Mouse (Mus musculus) hindbrain, embryonic 16.5 days (tissue): Measurements from ENCODE around the gene Gabra5. TPM values are rescaled to one million over a fixed set of nuclear protein-coding genes. Genes with fewer than 3 reads are reported as not detected.
A peak's percentile ranks its signal among the peaks of the same experiment; 100 is the strongest.

Experiments
- ATAC-seq: fragments of 200-750 bp; cut with Nextera tagmentation; 2 replicates; pipeline ENCODE4 v1.8.0; 2017; ENCODE audit warnings: moderate TSS enrichment, moderate library complexity
- H3K27ac ChIP-seq: fragments of 300-500 bp; sonication (generic); 2 replicates; pipeline ENCODE4 v1.5.1; 2014; ENCODE audit warnings: low read depth, mild to moderate bottlenecking, control low read depth, low read length, moderate library complexity
- H3K27me3 ChIP-seq: fragments of 300-500 bp; sonication (generic); replicated peaks from 2 replicates; pipeline ENCODE4 v1.6.1; 2014; ENCODE audit warnings: low read length; ENCODE audit not compliant: control insufficient read depth, insufficient read depth
- H3K36me3 ChIP-seq: fragments of 300-500 bp; sonication (generic); 2 replicates; pipeline ENCODE4 v1.6.1; 2014; ENCODE audit warnings: mild to moderate bottlenecking, low read length, moderate library complexity, mixed read lengths; ENCODE audit not compliant: control insufficient read depth, insufficient read depth
- H3K4me1 ChIP-seq: fragments of 300-500 bp; sonication (generic); 2 replicates; pipeline ENCODE4 v1.6.1; 2014; ENCODE audit warnings: low read depth, low read length; ENCODE audit not compliant: control insufficient read depth, insufficient read depth
- H3K4me2 ChIP-seq: fragments of 300-500 bp; sonication (generic); 2 replicates; pipeline ENCODE4 v1.6.1; 2014; ENCODE audit warnings: mild to moderate bottlenecking, low read length, control low read depth, moderate library complexity
- H3K4me3 ChIP-seq: fragments of 300-500 bp; sonication (generic); 2 replicates; pipeline ENCODE4 v1.5.1; 2014; ENCODE audit warnings: mild to moderate bottlenecking, low read length, control low read depth, moderate library complexity
- H3K9ac ChIP-seq: fragments of 300-500 bp; sonication (generic); 2 replicates; pipeline ENCODE4 v1.6.1; 2014; ENCODE audit warnings: low read depth, mild to moderate bottlenecking, control low read depth, low read length, moderate library complexity
- H3K9me3 ChIP-seq: fragments of 300-500 bp; sonication (generic); 2 replicates; pipeline ENCODE4 v1.6.1; 2014; ENCODE audit warnings: mild to moderate bottlenecking, low read length, moderate library complexity; ENCODE audit not compliant: control insufficient read depth
- WGBS: fragments of 180-500 bp; shearing (Covaris S2); extraction: QIAGEN DNeasy Blood & Tissue Kit; methylation state at CpG from one replicate; pipeline ENCODE4 v1.1.7; 2014; 5-methylcytosine and 5-hydroxymethylcytosine counted together
- polyA plus RNA-seq: library from polyadenylated mRNA; unstranded; fragments of >200 nt; fragmentation: Nextera tagmentation; extraction: Ambion mirVana; gene quantifications from 2 replicates; pipeline ENCODE4 v1.2.1, GENCODE M21; 2015

Gene Gabra5
- polyA plus RNA-seq, 1 experiment from 2014 or later = 78.3 TPM

DNA sequence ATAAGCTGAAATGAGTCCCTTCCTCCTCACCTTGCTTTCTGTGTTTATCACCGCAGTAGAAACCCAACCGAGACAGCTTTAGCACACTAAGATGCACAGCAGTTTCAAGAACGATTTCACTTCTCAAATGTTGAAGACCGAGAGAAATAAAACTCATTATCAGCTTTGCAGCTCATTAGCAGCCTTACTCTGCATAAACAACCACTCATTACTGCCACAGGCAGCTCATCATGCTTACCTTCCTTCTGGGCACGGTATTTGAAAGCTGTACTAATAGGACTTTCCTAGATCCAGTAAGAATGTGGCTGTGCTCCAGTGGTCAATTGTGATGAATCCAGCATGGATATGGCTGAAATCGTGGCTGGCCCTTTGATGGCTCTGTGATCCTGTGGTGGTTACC, 23.0 kb downstream of the Gabra5 start:
- Histone ChIP-seq H3K27me3 (no peaks in the 10 kb centered on the region), H3K4me2 (no peak overlapping the region), H3K27ac (no peak overlapping the region), H3K9me3 (no peaks in the 10 kb centered on the region), H3K4me3 (no peak overlapping the region), H3K36me3 (no peaks in the 10 kb centered on the region), H3K4me1 (no peaks in the 10 kb centered on the region), H3K9ac (no peak overlapping the region)
- WGBS = 79% methylated on average over 6 of the region's 6 CpGs
- peak; percentile 67; the same call in 1 of the 2 replicates for ATAC-seq

DNA sequence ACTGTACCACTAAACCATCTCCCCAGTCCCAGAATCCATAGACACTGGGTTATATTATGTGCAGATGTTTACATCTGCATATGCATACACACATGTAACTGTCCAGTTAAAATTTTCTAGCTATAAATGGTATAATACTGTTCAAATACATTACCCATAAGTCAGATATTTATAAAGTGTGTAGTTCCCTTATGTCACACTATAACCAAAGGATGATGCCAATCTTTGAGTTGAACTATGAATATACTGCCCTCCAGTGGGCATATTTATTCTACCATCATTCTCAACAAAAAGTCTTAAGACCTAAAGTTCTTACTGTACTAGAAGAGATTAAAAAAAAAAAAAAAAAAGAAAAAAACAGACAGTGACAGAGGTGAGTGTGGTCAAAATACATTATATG, 27.0 kb downstream of the Gabra5 start:
- Histone ChIP-seq H3K27ac (no peak overlapping the region), H3K4me3 (no peak overlapping the region), H3K4me2 (no peak overlapping the region), H3K36me3 (no peaks in the 10 kb centered on the region), H3K4me1 (no peaks in the 10 kb centered on the region), H3K9ac (no peak overlapping the region), H3K9me3 (no peaks in the 10 kb centered on the region), H3K27me3 (no peaks in the 10 kb centered on the region)
- no peak for ATAC-seq

DNA sequence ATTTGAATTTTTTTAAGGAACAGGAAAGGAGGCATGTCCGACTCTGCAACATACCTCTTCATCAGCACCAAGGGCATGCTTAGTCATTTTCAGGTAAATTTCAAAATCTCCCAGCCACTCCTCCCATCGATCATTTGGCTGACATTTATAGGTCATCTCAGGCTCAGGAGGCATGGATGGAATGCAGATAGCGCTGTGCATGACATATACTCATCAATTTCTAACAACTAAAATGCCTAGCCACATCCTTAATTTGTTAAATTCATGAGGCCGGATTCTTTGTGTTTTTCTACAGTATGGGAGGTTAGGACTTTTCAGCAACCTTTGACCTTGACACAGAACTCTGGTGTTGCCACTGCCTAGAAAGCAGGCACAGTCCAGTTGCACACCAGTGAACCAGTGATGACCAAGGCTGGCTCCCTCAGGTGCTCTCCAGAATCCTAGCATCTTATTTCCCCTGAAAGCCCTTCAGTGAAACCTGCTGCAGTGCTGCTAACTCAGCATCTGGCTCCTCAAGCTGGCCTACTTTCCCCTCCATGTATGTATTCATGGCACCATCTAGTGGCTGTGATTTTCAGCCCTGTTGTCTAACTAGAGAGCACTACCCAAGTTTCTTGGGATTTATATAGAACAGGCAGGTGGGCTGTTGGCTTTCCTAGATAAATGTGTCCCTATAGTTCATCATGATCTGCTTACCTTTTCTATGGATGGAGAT, 35.9 kb downstream of the Gabra5 start:
- Histone ChIP-seq H3K36me3 (no peaks in the 10 kb centered on the region), H3K27ac (no peak overlapping the region), H3K27me3 (no peaks in the 10 kb centered on the region), H3K4me3 (no peak overlapping the region), H3K4me1 (no peaks in the 10 kb centered on the region), H3K9ac (no peak overlapping the region), H3K4me2 (no peak overlapping the region), H3K9me3 (no peaks in the 10 kb centered on the region)
- 73% methylated on average over 4 of the region's 4 CpGs for WGBS
- ATAC-seq = peak; percentile 93

DNA sequence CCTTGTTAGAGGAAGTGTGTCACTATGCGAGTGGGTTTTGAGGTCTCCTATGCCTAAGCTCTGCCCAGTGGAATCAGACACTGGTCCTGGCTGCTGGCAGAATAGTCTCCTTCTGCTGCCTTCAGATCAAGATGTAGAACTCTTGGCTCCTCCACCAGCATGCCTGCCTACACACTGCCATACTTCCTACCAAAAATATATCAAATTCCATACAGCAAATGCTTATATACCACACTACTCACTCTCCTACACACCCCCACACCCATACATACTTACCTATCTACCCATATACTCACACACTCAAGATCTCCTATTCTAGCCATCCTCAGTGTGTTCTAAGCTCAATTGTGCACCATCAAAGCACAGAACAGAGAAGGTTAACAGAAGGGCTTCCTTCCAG, 38.5 kb downstream of the Gabra5 start:
- 91% methylated on average over 1 of the region's 1 CpGs for WGBS
- ATAC-seq = no peak
- Histone ChIP-seq H3K4me3 (no peak overlapping the region), H3K27me3 (no peaks in the 10 kb centered on the region), H3K9me3 (no peaks in the 10 kb centered on the region), H3K4me2 (no peak overlapping the region), H3K27ac (no peak overlapping the region), H3K4me1 (no peaks in the 10 kb centered on the region), H3K9ac (no peak overlapping the region), H3K36me3 (no peaks in the 10 kb centered on the region)

DNA sequence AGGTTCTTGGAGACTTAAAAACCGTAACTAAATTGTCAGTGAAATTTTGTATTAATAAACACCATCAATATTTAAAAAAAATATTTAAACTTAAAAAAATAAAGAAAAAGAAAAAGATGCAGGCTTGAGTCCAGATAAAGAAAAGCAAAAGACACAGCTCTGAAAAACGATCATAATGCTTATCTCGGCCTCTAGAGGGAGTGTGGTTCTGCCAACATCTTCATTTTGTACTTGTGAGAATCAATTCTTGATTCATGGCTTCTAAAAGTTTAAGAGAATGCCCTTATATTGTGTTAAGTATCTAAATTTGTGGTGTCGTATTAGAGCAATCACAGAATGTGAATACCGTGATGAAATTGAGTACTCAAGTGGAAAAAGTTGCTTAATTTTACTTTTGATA, 49.5 kb downstream of the Gabra5 start:
- H3K27ac ChIP-seq = no peak overlapping the region
- 69% methylated on average over 5 of the region's 5 CpGs for whole genome bisulfite sequencing

DNA sequence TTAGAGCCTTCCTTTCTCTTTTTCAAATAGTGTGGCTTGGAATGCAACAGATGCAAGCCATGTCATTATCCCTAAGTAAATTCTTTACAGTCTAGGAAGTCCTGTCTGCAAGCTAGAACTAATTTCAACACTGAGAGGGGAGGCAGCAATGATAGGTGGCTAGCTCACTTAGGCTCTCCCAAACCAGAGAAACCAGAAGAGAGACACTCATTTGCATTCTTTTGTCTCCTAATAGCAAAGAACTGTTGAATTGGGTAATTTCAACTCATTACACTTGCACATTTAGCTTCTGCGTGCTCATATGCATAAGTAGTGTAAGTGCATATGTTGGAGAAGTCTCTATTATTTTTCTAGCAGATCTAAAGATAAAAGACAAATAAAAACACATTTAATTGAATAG, 61.6 kb downstream of the Gabra5 start:
- ATAC-seq = no peak
- Histone ChIP-seq H3K36me3 (no peaks in the 10 kb centered on the region), H3K27ac (no peak overlapping the region), H3K4me2 (no peak overlapping the region), H3K27me3 (no peaks in the 10 kb centered on the region), H3K9me3 (no peaks in the 10 kb centered on the region), H3K9ac (no peak overlapping the region), H3K4me1 (no peaks in the 10 kb centered on the region), H3K4me3 (no peak overlapping the region)
- WGBS = 51% methylated on average over 1 of the region's 1 CpGs

More for the DNA sequence above, 49.5 kb downstream of the Gabra5 start:
- H3K9me3 ChIP-seq = no peaks in the 10 kb centered on the region
- H3K9ac ChIP-seq = no peak overlapping the region
- no peaks in the 10 kb centered on the region for H3K4me1 ChIP-seq
- H3K36me3 ChIP-seq = no peaks in the 10 kb centered on the region
- H3K4me3 ChIP-seq = no peak overlapping the region
- no peak for ATAC-seq
- no peaks in the 10 kb centered on the region for H3K27me3 ChIP-seq
- H3K4me2 ChIP-seq = no peak overlapping the region

DNA sequence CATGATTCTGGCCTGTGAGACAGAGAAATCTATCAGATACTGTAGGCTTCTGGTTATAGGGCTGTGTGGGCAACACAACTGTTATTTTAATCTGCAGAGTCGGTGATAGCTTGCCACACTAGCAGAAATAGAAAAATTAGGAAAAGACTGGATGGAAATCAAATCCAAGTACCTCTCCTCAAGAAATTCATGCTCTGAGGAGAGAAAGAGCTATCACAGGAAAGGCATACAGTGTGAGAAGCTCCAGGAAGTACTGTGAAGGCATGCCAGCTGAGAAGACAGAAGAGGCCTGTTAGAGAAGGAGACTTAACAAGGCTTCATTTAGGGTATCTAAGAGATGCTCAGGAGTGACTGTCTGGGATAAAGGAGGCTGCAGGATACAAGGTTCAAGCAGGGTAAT, 87.2 kb downstream of the Gabra5 start:
- H3K9ac ChIP-seq = no peak overlapping the region

DNA sequence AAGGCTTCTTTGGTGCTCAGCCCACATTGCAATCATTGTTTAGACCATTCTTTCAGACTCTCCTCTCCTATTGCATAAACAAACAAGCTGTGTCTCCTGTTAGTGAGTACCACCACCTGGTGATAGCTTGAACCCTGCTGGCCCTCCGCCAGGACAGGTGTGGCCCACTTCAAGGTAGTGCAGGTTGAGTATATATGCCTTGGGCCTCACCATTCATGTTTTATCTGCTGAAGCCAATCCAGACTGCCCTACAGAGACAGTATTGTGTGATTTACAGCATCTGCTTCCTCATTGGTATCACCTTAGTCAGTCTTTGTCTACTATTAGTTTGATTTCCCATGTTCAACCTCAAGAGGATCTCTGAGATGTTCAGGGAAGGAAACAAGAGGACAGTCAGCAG, 88.8 kb downstream of the Gabra5 start:
- Histone ChIP-seq H3K4me3 (no peak overlapping the region), H3K36me3 (no peaks in the 10 kb centered on the region), H3K27ac (no peak overlapping the region), H3K9ac (no peak overlapping the region), H3K4me1 (no peaks in the 10 kb centered on the region), H3K9me3 (no peaks in the 10 kb centered on the region), H3K4me2 (no peak overlapping the region), H3K27me3 (no peaks in the 10 kb centered on the region)
- WGBS = 85% methylated on average over 1 of the region's 1 CpGs
- no peak for ATAC-seq

More for the DNA sequence above, 87.2 kb downstream of the Gabra5 start:
- no peak overlapping the region for H3K4me2 ChIP-seq
- no peaks in the 10 kb centered on the region for H3K9me3 ChIP-seq
- no peaks in the 10 kb centered on the region for H3K4me1 ChIP-seq
- no peak for ATAC-seq
- no peak overlapping the region for H3K27ac ChIP-seq
- no peak overlapping the region for H3K4me3 ChIP-seq
- no peaks in the 10 kb centered on the region for H3K36me3 ChIP-seq
- H3K27me3 ChIP-seq = no peaks in the 10 kb centered on the region
- 86% methylated on average over 1 of the region's 1 CpGs for WGBS

DNA sequence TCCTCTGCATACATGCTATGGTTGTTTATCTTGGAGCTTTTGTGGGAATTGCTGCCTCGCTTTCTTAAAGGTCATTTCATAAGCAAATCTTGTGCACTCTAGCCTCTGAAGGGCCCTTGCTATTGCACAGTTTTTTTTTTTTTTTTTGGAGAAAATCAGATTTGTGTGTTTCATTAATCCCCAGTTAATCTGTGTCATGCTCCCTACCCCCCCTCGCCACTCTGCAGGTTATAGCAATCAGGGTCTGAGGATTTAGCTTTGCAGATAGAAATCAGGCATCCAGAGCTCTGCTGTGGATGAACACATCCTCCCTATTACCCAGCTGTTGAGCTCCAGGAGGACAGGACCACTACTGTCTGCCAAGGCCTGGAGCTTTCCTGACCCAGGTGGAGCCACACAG, 90.5 kb downstream of the Gabra5 start, which contains the start of gene Gabrb3:
TSS of gene Gabrb3 (plus strand) at position 301 of the 400 bp plus-strand sequence.
- no peak within 1 kb of the TSS for H3K9ac ChIP-seq
- no peaks in the 10 kb centered on the region for H3K27me3 ChIP-seq
- H3K4me3 ChIP-seq = no peak within 1 kb of the TSS
- no peaks in the 10 kb centered on the region for H3K9me3 ChIP-seq
- H3K4me1 ChIP-seq = no peaks in the 10 kb centered on the region
- H3K27ac ChIP-seq = no peak within 1 kb of the TSS
- no peak within 1 kb of the TSS for H3K4me2 ChIP-seq
- 81% methylated on average over 2 of the region's 2 CpGs for WGBS
- no peaks in the 10 kb centered on the region for H3K36me3 ChIP-seq
- ATAC-seq = no peak
